Mouse (Mus musculus): ENCODE measurements at regions not wholly inside any gene's neighbourhood (a gene's known extent, or its start where the extent isn't known, plus 50 kb on each side); places are given as distances from the start of the nearest gene placed in this dataset.
"Not testable (repeated sequence)": the region's sequence is repeated elsewhere in the genome, so short reads cannot be mapped to it uniquely, and the experiment has no call there.

DNA sequence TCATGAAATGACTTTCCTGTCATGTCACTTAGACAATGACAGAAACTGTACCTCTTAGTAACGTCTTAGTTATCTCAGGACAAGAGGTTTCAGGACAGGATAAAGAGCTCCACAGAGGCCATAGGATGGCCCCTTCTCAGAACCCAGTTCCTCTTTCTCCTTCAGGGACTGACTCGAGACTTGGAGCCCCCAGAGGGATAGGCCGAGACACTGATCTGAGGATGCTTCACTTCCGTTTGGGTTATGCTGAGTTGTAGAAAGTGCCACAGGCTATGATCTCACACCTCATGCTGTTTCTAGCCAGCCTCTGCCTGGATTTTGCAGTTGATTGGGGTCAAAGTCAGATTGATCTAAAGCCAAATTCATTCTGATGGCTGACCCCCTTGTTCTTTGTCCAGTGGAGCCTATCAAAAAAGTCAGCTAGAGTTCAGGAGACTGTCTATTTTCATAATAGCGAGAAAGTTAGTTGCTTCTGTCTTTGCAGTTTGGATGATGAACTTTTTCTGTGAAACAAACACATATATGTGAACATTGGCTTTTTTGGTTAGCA lies 70.7 kb downstream of the Sult3a2 start:
- DNase-seq, result no peak

DNA sequence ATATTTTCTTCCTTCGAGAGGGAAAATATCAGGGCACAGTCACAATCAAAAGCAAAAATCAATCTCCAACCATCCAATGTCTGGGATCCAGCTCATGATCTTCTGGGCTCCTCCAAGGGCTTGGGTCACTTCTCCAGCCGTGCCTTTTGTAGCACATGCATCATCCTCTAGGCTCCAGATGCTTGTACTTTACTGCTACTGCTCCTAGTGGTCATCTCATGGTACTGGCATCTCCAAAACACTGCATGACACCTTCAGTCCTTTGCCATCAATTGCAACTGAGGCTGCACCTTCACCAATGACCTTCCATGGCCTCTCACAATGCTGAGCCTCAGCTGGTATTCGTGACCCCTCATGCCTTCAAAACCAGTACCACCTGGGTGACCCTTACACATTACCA lies 77.8 kb downstream of the Sult3a2 start:
- DNase-seq, result not testable (repeated sequence)

DNA sequence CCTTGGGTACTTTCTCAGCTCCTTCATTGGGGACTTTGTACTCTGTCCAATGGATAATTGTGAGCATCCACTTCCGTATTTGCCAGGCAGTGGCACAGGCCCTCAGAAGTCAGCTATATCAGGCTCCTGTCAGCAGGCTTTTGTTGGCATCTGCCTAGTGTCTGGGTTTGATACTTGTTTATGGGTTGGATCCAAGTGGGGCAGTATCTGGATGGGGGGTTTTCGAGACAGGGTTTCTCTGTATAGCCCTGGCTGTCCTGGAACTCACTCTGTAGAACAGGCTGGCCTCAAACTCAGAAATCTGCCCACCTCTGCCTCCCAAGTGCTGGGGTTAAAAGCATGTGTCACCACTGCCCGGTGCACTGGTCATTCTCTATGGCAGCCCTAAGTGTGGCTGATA lies 79.7 kb upstream of the Clvs2 start:
- not testable (repeated sequence) for DNase-seq

DNA sequence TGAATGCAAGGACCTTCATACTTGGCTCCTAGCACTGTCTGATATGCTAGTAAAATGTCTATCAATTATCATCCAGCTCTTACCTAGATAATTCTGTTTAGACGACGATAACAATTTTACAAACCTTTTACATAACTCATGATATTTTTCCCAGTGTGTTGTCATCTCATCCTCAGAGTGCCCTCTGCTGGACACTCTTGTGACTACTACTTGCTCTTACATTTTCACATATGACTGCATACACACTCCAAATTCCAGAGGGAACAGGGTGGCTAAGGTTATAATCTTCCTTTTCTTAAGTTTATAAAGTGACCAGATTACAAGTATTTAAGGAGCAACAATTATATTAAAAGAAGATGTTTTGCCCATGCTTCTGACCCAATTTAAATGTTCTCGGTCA lies 78.9 kb upstream of the Clvs2 start:
- peak; percentile 68 for DNase-seq

All from embryo, embryonic 11 days (tissue).